Mouse (Mus musculus) CH12.LX (cell line): ENCODE results near the gene Smg6.

ENCODE experiments used
- CHD2 ChIP-seq: IDR thresholded peaks from 2 replicates; pipeline ENCODE4 v1.6.1; 2011; ENCODE audit warnings: low read length, improper control_type of control experiment
- CTCF ChIP-seq, 2 experiments: IDR thresholded peaks in 1 of 2; conservative IDR thresholded peaks in 1 of 2; 2 replicates each; pipeline ENCODE4 v1.5.1; 2011 to 2012; ENCODE audit warnings: low read depth in 2 of 2, low read length in 2 of 2, improper control_type of control experiment in 1 of 2, inconsistent platforms in 1 of 2, mild to moderate bottlenecking in 1 of 2, moderate library complexity in 1 of 2
- GABPA ChIP-seq: IDR thresholded peaks from 2 replicates; pipeline ENCODE4 v1.6.1; 2012; ENCODE audit warnings: low read depth, low read length, improper control_type of control experiment, inconsistent platforms; ENCODE audit not compliant: insufficient replicate concordance
- POLR2A ChIP-seq: IDR thresholded peaks from 2 replicates; pipeline ENCODE4 v1.6.1; 2011; ENCODE audit warnings: low read depth, mild to moderate bottlenecking, improper control_type of control experiment, low read length
- TBP ChIP-seq: conservative IDR thresholded peaks from 2 replicates; pipeline ENCODE4 v1.6.1; 2011; ENCODE audit warnings: low read depth, low read length, improper control_type of control experiment
- TCF12 ChIP-seq: IDR thresholded peaks from 2 replicates; pipeline ENCODE4 v1.6.1; 2014; ENCODE audit warnings: low read depth, mild to moderate bottlenecking, inconsistent platforms, low read length, improper control_type of control experiment
- USF1 ChIP-seq: IDR thresholded peaks from 2 replicates; pipeline ENCODE4 v1.6.1; 2014; ENCODE audit warnings: low read depth, mild to moderate bottlenecking, inconsistent platforms, low read length, improper control_type of control experiment
- ZC3H11A ChIP-seq: IDR thresholded peaks from 2 replicates; pipeline ENCODE4 v1.6.1; 2012; ENCODE audit warnings: low read depth, mild to moderate bottlenecking, inconsistent platforms, low read length, improper control_type of control experiment

DNA sequence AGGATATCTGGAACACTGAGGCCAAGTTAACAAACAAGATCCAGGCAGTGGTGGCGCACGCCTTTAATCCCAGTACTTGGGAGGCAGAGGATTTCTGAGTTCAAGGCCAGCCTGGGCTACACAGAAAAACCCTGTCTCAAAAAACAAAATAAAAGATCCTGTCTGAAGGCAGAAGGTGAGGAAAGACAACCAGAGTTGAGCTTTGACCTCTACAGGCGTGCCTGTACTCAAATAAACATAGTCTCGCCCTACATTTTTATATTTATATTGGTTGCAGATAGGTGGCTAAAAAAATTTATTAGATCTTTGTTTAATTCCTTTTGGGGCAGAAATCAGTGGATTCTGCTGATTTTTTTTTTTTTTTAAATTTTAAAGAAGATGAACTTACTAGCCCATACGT, 23.2 kb upstream of the Smg6 start:
- TF ChIP-seq CTCF (conservative IDR thresholded peaks at IDR 0.05 in 1 of 2, IDR thresholded peaks at IDR 0.05 in 1 of 2; ENCODE audit: low read depth in 2 of 2, low read length in 2 of 2): no peak
- no peak for TF ChIP-seq POLR2A
- no peak for TF ChIP-seq TCF12
- no peak for TF ChIP-seq GABPA
- TF ChIP-seq ZC3H11A: no peak
- TF ChIP-seq USF1: no peak
- no peak for TF ChIP-seq TBP
- TF ChIP-seq CHD2: no peak
